Mouse (Mus musculus) lung, postnatal 0 days (tissue): ENCODE data around the gene Nfix. TPM values are rescaled to one million over a fixed set of nuclear protein-coding genes. Genes with fewer than 3 reads are reported as not detected.

Experiments
- ATAC-seq: fragments of 200-750 bp; cut with Nextera tagmentation; 2 replicates; pipeline ENCODE4 v1.8.0; 2017; ENCODE audit warnings: moderate library complexity
- DNase-seq: peaks from one replicate; pipeline ENCODE4 v3.0.0-alpha.2; 2016; ENCODE audit warnings: low spot score
- H3K27ac ChIP-seq: fragments of 300-500 bp; sonication (generic); 2 replicates; pipeline ENCODE4 v1.5.1; 2014; ENCODE audit warnings: antibody characterized with exemption, mild to moderate bottlenecking, low read length, mixed read lengths
- H3K27me3 ChIP-seq: fragments of 300-500 bp; sonication (generic); replicated peaks from 2 replicates; pipeline ENCODE4 v1.6.1; 2014; ENCODE audit warnings: low read length, mixed read lengths; ENCODE audit not compliant: insufficient read depth
- H3K36me3 ChIP-seq: fragments of 300-500 bp; sonication (generic); 2 replicates; pipeline ENCODE4 v1.6.1; 2014; ENCODE audit warnings: low read length, mixed read lengths; ENCODE audit not compliant: insufficient read depth
- H3K4me1 ChIP-seq: fragments of 300-500 bp; sonication (generic); 2 replicates; pipeline ENCODE4 v1.6.1; 2014; ENCODE audit warnings: antibody characterized with exemption, low read depth, low read length, mixed read lengths; ENCODE audit not compliant: insufficient read depth
- H3K4me2 ChIP-seq: fragments of 300-500 bp; sonication (generic); replicated peaks from 2 replicates; pipeline ENCODE4 v1.6.1; 2014; ENCODE audit warnings: low read depth, mild to moderate bottlenecking, low read length, moderate library complexity, mixed read lengths
- H3K4me3 ChIP-seq: fragments of 300-500 bp; sonication (generic); 2 replicates; pipeline ENCODE4 v1.5.1; 2014; ENCODE audit warnings: low read depth, low read length
- H3K9ac ChIP-seq: fragments of 300-500 bp; sonication (generic); replicated peaks from 2 replicates; pipeline ENCODE4 v1.6.1; 2014; ENCODE audit warnings: low read depth, mild to moderate bottlenecking
- H3K9me3 ChIP-seq: fragments of 300-500 bp; sonication (generic); 2 replicates; pipeline ENCODE4 v1.6.1; 2016; ENCODE audit warnings: low read length, mixed read lengths
- CTCF ChIP-seq: IDR thresholded peaks from 2 replicates; pipeline ENCODE4 v1.5.1; 2016; ENCODE audit warnings: antibody characterized with exemption, mild to moderate bottlenecking
- EP300 ChIP-seq: IDR thresholded peaks from 2 replicates; pipeline ENCODE4 v1.6.1; 2016; ENCODE audit warnings: antibody characterized with exemption, mild to moderate bottlenecking, control low read depth
- WGBS: fragments of 180-500 bp; shearing (Covaris S2); extraction: QIAGEN DNeasy Blood & Tissue Kit; methylation state at CpG from one replicate; pipeline ENCODE4 v1.1.7; 2014; 5-methylcytosine and 5-hydroxymethylcytosine counted together
- polyA plus RNA-seq: library from polyadenylated mRNA; unstranded; fragments of >200 nt; fragmentation: Nextera tagmentation; extraction: Ambion mirVana; gene quantifications from 2 replicates; pipeline ENCODE4 v1.2.1, GENCODE M21; 2015

Nfix gene
- polyA plus RNA-seq, 1 experiment from 2014 or later: 38.8 TPM

DNA sequence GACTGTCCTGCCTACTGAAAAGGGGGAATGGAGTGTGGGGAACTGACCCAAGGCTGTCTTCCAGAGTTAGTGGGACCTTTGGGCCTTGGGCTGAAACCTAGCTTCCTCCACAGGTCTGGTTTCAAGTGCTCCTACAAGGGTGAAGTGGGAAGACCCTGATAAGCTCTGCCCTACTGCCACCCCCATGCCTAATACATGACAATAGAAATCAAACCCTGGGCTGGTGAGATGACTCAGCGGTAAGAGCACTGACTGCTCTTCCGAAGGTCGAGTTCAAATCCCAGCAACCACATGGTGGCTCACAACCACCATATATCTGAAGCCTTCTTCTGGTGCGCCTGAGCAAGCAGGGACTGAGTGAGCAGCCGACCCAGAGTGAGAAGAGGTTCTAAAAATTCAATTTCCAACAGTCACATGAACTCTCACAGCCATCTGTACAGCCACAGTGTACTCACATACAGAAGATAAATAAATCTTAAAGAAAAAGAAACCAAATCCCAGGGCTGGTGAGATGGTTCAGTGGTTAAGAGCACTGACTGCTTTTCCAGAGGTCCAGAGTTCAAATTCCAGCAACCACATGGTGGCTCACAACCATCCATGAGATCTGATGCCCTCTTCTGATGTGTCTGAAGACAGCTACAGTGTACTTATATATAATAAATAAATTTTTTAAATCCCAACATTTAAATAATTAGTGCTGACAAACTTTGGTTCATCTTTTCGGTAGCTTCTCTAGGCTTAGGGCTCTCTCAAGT, 131.2 kb downstream of the Nfix start:
- Histone ChIP-seq H3K4me1 (peaks cover 5% of the 10 kb centered on the region; the same call in 1 of the 2 replicates), H3K4me3 (no peak overlapping the region), H3K4me2 (no peak overlapping the region), H3K27me3 (no peaks in the 10 kb centered on the region), H3K9me3 (no peaks in the 10 kb centered on the region), H3K36me3 (0 out of 2 replicates have a peak, but pooled peaks cover 11% of the 10 kb centered on the region), H3K27ac (no peak overlapping the region), H3K9ac (no peak overlapping the region)
- no peak for ATAC-seq
- no peak for DNase-seq
- no peak for TF ChIP-seq CTCF
- TF ChIP-seq EP300: no peak
- WGBS: 71% methylated on average over 6 of the region's 6 CpGs

DNA sequence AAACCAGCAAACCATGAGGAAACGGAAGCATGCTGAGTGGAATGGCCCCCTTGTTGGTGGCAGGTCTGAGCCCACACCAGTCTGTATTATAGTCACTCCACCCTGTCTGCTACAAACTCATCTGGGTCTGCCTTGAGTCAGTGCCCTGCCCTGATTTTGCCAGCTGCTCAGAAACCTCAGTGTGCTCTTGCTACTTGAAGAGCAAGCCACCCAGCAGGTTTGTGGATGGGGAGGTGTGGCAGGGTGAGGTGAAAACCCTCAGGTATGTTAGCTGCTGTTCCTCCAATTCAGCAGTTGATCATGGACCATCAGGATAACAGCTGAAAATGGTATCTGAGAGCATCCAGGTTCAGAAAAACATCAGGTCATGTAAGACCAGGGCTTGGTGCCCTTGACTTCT, 132.1 kb downstream of the Nfix start:
- DNase-seq (peak; percentile 80), ATAC-seq (no peak)
- Histone ChIP-seq H3K4me1 (peaks cover 5% of the 10 kb centered on the region; the same call in 1 of the 2 replicates), H3K4me2 (no peak overlapping the region), H3K4me3 (no peak overlapping the region), H3K27ac (peak overlapping the region; percentile 47; the same call in 1 of the 2 replicates), H3K9ac (no peak overlapping the region), H3K27me3 (no peaks in the 10 kb centered on the region), H3K36me3 (0 out of 2 replicates have a peak, but pooled peaks cover 6% of the 10 kb centered on the region), H3K9me3 (no peaks in the 10 kb centered on the region)
- TF ChIP-seq CTCF: no peak
- TF ChIP-seq EP300: no peak
- 40% methylated on average over 1 of the region's 1 CpGs for WGBS

DNA sequence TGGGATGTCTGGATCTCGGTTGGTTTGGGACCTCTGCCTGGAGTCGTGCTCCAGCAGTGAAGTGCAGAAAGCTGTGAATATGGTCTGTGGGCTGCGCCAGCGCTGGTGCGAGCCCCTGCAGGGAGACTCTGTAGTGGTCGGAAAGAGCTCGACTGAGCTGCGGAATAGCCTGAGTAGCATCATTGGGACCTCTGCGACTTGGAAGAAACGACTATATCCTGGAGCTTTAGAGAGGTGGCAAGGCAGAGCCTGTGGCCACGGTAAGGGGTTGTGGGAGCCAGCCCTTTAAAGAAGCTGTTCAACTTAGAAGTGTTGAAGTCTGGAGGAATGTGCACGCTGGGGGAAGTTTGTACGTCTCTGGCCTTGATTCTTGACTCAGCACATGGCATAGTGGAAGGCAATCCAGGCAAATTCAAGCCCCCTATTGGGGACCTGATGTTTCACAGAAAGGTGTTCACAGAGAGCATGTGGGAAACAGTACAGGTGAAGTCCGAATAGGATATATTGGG, 134.7 kb downstream of the Nfix start:
- WGBS: 2% methylated on average over 14 of the region's 14 CpGs
- peak overlapping the region; percentile 79 for H3K4me2 ChIP-seq
- DNase-seq: peak; percentile 47
- H3K27ac ChIP-seq: peak overlapping the region; percentile 99
- ATAC-seq: no peak
- H3K9me3 ChIP-seq: no peaks in the 10 kb centered on the region
- H3K36me3 ChIP-seq: no peaks in the 10 kb centered on the region
- no peak; the same call in 1 of the 2 replicates for TF ChIP-seq CTCF
- no peak for TF ChIP-seq EP300
- no peaks in the 10 kb centered on the region for H3K27me3 ChIP-seq
- H3K4me3 ChIP-seq: peak overlapping the region; percentile 97
- H3K9ac ChIP-seq: peak overlapping the region; percentile 48
- H3K4me1 ChIP-seq: peaks cover 5% of the 10 kb centered on the region; the same call in 1 of the 2 replicates

DNA sequence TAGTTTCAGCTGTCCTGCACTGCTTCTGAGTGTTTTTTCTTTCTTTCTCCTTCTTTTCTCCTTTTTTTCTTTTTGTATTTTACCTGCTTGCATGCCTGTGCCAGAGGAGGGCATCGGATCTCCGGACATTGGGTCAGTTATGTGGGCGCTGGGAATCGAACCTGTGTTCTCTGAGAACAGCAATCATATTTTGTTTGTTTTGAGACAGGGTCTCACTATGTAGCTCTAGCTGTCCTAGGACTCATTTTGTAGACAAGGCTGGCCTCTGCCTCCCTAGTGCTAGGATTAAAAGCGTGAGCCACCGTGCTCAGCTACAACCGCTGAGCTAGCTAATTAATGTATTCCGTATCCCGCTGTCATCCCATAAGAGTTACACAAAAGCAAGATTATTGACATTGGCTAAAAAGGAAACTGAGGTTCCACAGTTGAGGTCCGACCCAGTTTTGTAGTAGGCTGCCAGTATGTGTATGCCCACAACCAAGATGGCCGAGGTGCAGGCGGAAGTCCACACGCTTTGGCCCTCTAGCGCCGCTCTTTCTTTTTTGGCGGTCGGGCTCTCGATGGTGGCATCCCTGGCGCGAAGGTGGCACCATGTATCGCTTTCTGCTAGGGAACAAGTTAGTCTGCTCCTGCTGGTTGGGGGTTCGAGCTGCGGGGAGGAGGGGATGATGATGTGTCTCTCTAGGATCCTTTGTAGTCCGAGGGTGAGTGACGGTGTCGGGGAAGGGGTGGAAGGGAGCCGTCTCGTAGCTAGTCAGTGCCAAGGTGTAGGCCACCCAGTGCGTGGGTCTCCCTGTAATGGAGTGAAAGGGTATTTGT, 135.4 kb downstream of the Nfix start:
- Histone ChIP-seq H3K27me3 (no peaks in the 10 kb centered on the region), H3K9ac (peak overlapping the region; percentile 48), H3K4me1 (peaks cover 11% of the 10 kb centered on the region), H3K27ac (peak overlapping the region; percentile 99), H3K4me2 (peak overlapping the region; percentile 79), H3K4me3 (peak overlapping the region; percentile 97), H3K9me3 (no peaks in the 10 kb centered on the region), H3K36me3 (no peaks in the 10 kb centered on the region)
- TF ChIP-seq EP300 (no peak), CTCF (peak; percentile 77)
- ATAC-seq: peak; percentile 13
- WGBS: under 1% methylated on average over 29 of the region's 29 CpGs
- DNase-seq: peak; percentile 93

DNA sequence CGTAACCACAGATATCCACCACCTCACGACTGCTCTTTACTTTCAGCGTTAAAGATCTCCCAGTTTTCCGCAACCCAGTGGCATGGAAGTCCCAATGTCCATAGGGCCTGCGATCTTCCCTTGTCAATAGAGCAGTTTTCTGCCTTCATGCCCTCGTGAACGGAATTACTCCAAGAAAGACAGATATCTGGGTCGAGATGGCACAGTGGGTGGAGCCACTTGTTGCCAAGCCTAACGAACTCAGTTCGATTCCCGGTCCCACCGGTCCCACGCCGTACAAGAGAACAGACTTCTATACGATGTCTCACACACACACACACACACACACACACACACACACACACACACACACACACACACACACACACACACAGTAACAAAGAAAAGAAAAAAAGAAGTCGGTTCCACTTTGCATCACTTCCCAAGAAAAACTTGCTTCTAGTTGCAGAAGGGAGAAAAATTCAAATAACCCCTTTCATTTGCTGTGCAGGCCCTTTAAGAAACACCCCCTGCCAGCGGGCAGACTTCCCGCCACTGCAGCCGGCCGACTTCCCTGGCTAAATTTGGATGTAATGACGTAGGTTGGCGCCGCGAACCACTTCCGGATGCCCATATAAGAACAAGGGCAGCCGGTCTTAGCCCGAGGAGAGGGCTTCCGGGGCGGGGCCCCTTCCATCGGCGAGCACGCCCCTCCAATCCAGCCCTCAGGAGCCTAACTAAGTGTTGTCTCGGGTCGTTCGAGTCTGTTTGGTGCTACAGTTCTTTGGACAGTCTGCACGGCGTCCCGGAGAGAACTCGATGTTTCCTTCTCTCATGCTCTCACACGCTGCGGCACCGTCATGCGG, 136.4 kb downstream of the Nfix start:
- WGBS: 1% methylated on average over 43 of the region's 43 CpGs
- peak; percentile 75 for ATAC-seq
- Histone ChIP-seq H3K9me3 (no peaks in the 10 kb centered on the region), H3K4me2 (peak overlapping the region; percentile 79), H3K27ac (peak overlapping the region; percentile 99), H3K27me3 (no peaks in the 10 kb centered on the region), H3K36me3 (no peaks in the 10 kb centered on the region), H3K9ac (peak overlapping the region; percentile 48), H3K4me3 (peak overlapping the region; percentile 97), H3K4me1 (peaks cover 15% of the 10 kb centered on the region)
- TF ChIP-seq CTCF: no peak
- peak; percentile 91 for TF ChIP-seq EP300
- DNase-seq: peak; percentile 99
